Mouse (Mus musculus) A20 (cell line): ENCODE data around the gene Shd.

Source experiments
- DNase-seq: peaks from one replicate; pipeline ENCODE4 v3.0.0-alpha.2; 2011; ENCODE audit warnings: low read depth, low spot score

Gene Shd

DNA sequence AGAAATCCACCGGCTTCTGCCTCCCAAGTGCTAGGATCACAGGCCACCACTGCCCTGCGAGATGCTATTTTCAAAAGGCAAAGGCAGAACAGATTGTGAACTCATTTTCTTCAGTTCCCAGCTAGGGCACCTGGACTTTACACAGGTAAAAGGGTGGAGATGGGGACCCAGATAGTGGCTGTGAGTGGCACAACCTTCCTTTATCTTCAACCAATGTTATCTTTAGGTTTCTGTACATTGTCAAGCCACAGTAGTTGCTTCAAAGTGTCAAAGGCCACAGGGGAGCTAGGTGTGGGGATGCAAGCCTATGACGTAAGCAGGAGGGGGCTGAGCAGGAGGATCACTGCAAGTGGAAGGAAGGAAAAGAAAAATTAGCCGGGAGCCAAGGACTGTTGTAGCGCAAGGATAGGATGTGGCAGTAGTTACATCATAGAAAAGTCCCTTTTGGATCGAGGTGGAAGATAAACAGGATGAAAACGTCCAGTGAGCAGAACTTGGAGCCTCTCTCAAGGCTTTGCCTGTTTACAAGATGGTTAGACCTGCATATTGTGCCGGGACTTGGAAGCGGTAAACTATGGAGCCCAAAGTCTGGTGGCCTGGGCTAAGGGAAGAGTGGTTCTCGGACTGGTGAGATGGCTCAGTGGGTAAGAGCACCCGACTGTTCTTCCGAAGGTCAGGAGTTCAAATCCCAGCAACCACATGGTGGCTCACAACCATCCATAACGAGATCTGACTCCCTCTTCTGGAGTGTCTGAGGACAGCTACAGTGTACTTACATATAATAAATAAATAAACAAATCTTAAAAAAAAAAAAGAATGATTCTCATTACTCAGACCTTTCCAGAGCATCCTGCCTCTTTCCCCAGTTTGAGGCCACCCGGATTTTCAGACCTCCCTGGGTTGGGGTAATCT lies 37.4 kb downstream of the Shd start:
- DNase-seq = peak; percentile 58

DNA sequence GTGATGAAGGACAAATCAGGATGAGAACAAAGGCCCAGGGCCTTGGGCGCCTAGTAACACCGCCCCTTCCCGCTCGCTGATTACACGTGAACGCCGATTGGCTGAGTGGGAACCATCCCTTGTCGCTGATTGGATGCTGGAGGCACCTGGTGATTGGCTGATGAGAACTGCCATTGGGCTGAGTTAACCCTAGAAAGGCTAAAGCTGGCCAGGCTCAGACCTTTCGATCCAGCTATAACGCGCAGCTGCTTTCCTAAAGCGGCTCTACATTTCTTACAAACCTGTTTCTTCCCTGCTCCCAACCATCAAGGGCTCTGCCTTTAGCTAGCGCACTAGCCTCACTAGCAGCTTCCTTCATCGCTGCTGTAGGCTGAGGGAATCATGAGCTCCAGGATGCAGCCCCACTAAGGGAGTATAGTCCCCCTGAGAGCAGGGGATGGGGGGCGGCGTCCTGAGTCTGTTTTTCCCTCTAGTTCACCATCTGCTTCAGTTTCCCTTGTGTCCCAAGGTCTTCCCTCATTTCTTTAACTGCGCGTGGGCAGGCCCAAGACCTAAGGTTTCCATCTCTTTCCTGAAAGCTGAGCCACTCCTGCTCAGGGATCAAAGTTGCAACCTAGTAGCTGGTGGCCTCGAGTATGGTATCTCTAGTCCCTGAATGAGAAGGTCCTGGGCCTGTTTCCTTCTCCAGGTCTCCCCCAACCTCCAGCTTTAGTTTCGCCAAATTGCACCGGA lies 38.3 kb downstream of the Shd start:
- DNase-seq = peak; percentile 97

DNA sequence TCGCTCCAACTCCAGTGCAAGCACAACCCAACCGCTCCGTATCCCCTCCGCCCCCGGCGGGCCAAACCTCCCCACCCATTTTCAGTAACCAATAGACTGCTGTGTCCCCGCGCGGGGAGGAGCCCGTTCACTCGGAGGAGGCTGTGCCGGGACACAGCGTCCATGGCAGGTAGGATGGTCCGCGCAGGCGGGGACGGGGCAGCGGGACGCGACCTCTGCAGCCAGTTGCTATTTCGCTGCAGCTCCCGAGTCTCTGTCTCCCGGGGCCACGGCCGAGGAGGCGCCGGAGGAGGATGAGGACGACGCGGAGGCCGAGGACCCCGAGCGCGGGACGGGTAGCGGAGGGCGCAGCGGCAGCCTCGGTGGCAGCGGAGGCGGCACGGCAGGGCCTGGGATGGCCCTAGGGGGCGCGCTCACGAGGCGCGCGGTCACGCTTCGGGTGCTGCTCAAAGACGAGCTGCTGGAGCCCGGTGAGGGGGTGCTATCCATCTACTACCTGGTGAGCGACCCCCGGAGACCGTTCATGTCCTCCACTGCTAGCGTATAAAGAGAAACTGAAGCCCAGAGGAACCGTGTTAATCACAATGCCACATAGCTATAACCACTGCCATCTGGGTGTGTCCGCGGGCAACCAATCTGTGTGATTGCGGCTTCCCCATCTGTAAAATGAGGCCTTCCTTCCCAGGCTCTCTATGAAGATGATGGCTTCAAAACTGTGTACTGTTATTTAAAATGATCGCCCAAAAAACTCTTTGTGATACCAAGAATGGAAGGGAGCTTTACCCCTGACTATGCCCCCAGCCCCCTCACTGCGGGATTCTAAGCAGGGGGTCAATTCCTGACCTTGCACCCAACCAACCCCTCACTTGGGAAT lies 39.1 kb downstream of the Shd start:
- peak; percentile 97 for DNase-seq

DNA sequence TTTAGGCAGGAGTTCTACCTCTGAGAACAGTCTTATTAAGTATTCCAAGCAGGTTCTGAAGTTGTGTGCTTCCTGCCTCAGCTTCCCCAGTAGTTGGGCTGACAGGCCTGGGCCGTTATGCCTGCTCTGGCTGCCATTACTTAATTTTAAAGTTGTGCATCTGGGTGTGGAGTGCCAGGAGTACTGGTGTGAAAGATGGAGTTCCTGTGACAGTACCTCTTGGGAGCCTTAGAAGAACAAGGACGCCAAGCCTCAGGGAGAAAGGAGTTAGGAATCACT lies 39.6 kb downstream of the Shd start:
- DNase-seq = no peak

DNA sequence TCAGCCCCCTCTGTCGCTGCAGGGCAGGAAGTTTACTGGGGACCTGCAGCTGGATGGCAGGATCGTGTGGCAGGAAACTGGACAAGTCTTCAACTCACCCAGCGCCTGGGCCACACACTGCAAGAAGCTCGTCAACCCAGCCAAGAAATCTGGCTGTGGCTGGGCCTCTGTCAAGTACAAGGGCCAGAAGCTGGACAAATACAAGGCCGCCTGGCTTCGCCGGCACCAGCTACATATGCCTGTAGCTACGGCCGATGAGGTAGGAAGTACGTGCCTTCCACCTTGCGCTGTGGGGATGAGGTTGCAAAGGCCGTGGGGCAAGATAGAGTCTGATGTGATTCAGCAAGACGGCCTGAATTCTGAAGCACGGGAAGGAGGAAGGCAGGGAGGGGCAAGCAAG lies 40.0 kb downstream of the Shd start:
- no peak for DNase-seq

DNA sequence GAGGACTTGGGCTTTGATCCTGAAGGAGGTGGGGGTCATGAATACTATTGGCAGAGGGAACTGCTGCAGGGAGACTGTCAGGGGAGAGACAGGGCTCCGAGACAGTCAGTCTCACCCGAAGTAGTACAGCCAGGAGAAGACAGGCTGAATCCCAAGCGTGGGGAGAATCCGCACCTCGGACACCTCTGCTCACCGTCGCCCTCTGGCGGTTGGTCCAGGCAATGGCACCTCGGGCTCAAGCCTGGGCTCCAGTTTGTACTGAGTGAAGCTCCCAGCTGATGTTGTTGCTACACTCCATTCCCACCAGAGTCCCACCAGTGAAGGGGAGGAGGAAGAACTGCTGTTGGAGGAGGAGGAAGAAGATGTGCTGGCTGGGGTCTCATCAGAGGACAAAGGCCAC lies 40.4 kb downstream of the Shd start:
- peak; percentile 76 for DNase-seq

DNA sequence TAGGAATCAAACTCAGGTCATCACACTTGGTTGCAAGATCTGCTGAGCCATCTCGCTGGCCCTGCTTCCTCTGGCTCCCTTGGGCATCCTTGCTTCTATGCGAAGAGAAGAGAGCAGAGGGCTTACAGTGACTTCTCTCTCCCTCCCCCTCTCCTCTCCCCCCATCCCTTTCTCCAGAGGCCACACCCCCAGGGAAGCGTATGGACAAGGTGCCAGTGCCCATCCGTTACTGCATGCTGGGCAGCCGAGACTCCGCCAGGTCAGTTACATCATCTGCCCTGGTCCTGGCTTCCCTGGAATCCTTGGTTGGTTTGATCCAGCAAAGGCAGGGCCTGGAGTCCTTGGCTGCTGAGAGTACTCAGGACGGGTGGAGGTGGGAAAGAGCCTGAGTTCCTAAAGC lies 41.2 kb downstream of the Shd start:
- DNase-seq = no peak

DNA sequence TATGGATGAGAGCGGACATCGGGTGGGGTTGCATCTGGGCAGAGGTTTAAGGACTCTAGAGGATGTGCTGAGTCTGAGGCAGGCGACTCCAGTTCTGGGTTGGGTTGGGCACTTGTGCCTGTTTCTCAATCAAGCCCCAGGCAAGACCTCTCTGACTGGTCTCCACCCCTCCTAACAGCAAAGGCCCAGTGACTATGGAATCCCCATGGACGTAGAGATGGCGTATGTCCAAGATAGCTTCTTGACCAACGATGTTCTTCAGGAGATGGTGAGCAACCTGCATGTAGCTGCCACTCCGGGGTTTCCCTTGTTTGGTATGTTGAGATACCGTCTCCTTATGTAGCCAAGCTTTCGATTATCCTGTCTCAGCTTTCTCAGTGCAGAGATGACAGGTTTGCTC lies 45.0 kb downstream of the Shd start:
- no peak for DNase-seq

DNA sequence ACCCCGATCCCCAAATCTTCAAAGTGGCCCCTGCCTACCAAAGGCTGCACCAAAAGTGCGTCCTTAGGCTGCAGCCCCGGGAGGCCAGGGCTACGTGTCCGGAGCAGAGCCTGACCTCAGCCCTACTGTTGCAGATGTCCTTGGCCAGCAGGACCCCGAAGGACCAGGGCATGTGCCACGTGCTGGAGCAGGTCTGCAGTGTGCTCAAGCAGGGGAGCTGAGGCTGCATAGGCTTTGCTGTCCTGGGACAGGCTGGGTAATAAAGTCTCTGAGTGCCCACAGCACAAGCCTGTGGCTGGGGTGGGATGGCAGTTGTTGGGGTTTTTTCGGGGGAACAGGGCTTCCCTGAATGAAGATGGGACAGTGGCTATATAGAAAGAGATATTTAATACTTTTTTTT lies 46.1 kb downstream of the Shd start:
- no peak for DNase-seq

DNA sequence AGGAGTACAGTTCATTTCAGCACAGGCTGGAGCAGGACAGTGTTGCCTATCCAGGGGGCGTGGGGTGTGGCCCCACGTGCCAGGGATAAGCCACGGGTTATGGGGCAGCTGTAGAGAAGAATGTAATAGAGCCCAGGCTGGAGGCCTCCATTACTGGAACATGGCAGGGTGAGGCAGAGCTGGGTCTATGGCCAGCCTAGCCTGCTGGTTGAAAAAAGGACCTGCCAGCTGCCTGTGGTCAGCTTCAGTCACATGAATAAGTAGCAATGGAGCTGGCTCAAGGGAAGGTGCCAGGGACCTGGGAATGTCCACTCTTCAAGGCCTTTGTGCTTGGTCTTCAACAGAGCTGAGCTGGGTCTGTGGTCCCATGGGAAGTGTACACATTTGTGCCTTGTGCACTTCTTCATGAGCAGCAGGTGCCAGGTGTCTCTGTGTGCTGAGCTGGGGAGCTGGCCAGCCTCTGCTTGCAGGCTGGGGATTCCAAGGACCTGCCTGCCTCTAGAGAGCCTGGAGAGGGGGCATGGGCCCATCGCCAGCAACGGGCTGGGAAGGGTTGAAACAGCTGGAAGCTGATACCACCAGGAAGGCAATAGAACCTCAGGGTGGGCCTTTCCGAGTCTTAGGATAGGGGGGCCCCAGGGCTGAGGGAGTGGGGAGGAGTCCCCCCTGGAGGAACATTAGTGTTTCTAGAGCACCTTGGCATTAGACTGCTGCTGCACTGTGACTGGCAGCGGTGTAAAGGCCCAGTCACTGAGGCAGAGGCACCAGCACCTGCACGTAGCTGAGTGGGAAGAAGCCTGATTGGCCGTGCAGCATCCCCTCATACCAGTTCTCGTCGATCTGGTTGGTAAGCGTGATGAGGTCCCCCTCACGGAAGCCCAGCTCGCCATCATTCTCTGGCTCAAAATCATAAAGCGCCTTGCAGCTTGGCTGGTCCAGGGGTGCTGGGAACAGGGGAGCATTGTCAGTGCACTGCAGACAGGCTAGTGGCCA lies 46.8 kb downstream of the Shd start:
- DNase-seq = no peak

DNA sequence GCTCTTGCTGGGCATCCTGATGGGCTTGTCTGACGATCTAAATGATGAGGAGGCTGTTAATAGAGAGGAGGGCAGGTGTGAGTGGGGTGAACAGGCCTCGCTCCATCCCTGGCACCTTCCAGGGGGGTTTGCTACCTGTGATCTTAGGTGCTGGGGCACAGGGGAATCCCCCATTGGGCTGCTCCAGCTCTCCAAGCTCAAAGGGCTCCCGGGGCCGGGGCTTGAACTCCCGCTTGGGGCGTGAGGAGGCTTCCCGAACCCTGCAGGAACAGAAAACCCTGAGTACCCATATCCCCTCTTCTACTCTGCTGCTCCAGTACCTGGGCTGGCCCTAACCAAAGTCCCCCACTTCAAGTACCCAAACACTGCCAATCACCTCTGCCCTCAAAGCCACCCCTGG lies 47.6 kb downstream of the Shd start:
- DNase-seq = no peak

DNA sequence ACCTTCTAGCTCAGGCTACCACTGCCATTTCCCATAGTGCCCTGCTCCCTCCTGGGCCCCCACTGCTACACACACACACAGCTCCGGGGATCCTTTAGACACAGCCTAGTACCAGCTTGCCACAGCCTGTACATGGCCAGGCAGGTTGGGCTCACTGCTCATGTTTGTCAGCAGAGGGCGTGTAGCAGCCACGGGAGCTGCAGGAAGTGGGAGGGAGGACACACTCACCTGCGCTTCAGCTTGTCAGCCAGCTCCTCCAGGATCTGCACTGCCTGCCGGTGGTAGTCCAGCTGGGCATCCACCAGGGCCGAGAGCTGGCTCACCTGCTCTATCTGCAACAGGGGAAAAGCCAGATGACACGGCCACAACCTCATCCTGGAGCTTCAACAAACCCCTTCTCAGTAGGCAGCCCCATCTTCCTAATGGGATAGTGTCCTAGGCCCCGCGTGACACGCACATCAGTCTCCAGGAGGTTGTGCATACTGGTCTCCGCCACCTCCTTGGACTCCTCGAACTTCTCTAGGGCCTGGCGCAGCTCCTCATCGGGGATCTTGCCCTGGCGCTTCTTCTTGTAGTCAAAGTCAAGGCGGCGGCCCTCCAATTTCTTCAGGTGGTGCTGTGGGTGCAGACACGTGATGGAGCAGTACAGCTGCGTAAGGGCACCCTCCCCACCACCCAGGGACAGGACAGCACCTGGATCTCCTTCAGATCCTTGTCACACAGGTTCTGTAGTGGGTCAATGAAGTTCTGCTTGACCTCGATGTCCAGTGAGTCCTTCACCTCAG lies 48.3 kb downstream of the Shd start:
- peak; percentile 45 for DNase-seq

DNA sequence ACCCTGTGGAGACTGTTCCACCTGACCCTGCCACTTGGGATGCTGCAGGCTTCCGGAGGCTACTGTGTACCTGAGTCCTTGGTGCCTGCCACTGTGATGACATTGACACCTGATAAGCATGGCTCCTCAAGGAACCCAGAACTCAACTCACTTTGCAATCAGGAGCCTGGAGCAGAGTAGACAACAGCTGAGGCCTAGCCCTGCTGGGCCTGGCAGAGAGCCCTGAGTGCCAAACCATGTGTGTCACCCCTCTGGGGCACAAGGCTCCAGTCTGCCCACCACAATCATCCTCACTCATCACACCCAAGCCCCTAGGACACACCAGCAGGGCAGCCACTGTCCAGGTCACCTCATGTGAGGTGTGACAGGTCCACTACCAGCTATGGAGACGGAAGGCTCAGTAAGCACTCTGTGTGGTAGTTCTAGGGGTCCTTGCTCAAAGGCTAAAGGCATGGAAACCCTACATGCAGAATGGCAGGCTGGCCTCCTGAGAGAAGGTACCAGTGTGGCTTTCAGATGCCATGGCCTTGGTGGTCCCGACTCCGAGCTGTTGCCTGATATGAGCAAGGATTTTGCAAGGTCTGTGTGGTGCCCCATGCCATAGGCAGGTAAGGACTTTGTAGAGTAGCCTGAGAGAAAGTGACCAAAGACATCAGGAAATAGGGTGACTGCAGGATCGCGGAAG lies 50.3 kb downstream of the Shd start:
- DNase-seq = no peak

DNA sequence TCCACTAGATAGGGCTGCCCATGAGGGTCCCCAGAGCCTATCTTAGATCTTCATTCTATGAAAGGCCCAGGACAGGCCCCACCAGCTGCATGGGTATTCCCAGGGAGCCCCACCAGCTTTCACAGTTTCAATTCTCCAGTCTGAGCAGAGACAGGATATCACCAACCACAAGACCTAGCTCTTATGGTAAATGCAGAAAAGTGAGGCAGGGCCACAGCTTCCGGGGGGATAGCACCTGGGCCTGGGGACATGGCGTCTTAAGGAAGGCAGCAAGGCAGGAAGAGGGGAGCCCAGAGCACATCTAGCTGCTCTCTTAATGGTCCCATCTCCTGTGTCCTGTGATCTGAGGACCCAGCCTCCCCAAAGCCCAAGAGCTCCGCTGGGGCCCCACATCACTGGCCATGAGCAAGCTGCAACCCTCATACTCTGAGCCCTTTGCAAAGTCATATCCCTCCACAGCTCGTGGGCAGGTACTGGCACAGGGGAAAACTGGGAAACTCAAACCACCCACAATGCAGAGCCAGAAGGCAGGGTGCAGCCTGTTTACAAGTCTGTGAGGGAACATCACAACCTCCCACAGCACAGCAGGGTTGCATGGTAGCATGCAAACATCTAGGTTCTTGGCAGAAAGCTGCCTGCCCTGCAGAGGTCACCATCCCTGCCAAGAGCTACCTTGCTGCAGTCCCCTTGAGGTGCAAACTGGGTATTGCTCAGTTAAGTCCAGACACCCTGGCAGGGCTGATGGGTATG lies 51.1 kb downstream of the Shd start:
- DNase-seq = no peak

DNA sequence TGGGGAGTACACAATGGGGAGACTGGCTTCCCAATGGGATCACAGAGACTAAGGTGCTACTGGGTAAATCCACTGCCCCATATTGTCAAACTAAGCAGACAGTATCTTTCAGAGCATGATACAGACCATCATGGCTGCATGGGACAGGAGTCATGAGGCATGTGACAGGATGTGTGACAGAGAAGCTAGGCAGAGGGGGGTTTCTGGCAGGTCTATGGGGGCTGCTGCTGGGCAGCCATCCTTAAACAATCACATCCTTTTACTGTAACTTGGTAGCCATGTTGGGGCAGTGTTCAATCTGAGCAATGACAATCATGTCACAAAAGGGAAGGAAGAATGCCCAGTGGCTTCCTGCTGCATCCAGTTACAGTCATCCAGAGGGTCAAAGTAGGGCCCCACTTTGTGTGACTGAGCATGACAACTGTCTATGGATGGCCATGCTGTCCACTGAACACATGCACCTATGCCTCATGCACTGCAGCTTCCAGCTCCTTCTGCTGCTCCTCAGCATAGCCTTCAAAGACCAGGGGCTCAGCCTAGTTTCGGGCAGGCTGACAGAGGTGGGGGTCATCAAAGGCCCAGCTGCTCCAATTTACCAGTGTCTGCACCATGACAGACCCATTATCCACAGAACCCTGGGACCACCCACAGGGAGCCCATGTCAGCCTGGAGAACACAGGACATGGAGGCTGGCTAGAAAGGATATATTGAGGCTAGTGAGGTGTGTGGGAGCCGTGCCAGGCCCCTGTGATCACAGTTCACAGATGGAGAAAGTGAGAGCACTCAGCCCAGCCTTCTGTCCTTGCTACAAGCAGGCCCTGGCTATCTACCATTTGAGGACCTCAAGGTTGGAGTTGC lies 52.1 kb downstream of the Shd start:
- DNase-seq = no peak

DNA sequence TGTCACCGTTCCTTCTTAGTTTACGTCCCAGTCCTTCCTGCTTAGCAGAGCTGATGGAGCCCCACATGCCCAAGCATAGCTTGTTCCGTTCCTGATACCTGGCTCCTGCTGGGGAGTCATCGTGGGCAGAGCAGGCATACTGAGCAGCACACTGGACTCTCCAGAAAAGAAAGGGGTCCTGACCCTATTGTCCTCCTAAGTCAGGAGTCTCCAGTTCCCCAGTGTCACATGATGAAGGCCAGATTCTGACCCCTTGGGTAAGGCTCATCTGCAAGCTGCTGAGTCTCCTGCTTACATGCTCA lies 52.7 kb downstream of the Shd start:
- DNase-seq = no peak

DNA sequence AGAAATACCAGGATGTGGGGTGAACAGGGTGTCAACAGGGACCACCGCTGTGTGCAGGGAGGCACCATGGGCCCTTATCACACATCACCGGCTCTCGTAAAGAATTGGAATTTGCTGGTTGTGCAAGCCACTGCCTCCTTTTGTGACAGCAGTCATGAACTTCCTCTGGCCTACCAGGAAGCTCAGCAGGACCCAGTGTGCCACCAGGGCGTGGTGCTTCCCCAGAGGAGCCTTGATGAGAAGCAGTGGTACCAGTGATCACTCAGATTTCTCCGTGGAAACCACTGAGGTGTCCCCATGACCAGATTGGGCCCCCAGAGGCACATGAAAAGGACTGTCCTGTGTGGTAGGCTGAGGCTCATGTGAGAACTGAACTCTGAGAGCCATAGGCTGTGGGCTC lies 53.1 kb downstream of the Shd start:
- DNase-seq = no peak

DNA sequence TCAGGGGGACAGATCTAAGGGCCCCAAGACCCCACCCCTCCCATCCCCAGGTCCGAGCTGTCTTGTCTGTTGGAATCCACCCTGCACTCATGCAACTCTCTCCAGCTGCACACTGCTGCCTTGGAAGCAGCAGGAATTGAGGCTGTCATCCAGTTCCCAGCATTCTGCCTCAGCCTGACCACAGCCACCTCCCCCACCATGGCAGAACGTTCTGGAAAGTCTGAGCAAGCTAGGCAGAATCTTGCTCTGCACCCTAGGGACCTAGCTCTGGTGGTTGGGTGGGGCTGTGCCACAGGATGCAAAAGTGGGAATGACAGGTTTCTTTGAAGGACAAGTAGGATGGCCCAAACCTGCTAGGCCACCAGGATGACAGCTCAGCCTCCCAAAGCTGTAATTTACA lies 54.2 kb downstream of the Shd start:
- DNase-seq = no peak
